Mouse (Mus musculus) liver, embryonic 16.5 days (tissue): ENCODE results near the gene Hacd4. TPM values are rescaled to one million over a fixed set of nuclear protein-coding genes. Genes with fewer than 3 reads are reported as not detected.
"Not testable (repeated sequence)": the region's sequence is repeated elsewhere in the genome, so short reads cannot be mapped to it uniquely, and the experiment has no call there.

Source experiments
- ATAC-seq: fragments of 200-750 bp; cut with Nextera tagmentation; 2 replicates; pipeline ENCODE4 v1.8.0; 2017; ENCODE audit warnings: low read depth, mild to moderate bottlenecking, moderate number of reproducible peaks, moderate library complexity
- H3K27ac ChIP-seq: fragments of 300-500 bp; sonication (generic); 2 replicates; pipeline ENCODE4 v1.5.1; 2014; ENCODE audit warnings: mild to moderate bottlenecking, low read length
- H3K27me3 ChIP-seq: fragments of 300-500 bp; sonication (generic); 2 replicates; pipeline ENCODE4 v1.6.1; 2014; ENCODE audit warnings: low read depth, low read length, mixed read lengths; ENCODE audit not compliant: control insufficient read depth, insufficient read depth
- H3K36me3 ChIP-seq: fragments of 300-500 bp; sonication (generic); 2 replicates; pipeline ENCODE4 v1.6.1; 2014; ENCODE audit warnings: mild to moderate bottlenecking; ENCODE audit not compliant: control insufficient read depth, insufficient read depth
- H3K4me1 ChIP-seq: fragments of 300-500 bp; sonication (generic); 2 replicates; pipeline ENCODE4 v1.6.1; 2014; ENCODE audit warnings: low read depth, low read length, mixed read lengths; ENCODE audit not compliant: control insufficient read depth
- H3K4me2 ChIP-seq: fragments of 300-500 bp; sonication (generic); 2 replicates; pipeline ENCODE4 v1.6.1; 2014; ENCODE audit warnings: low read depth, low read length, mixed read lengths
- H3K4me3 ChIP-seq: fragments of 300-500 bp; sonication (generic); 2 replicates; pipeline ENCODE4 v1.5.1; 2014; ENCODE audit warnings: low read depth, mild to moderate bottlenecking, low read length
- H3K9ac ChIP-seq: fragments of 300-500 bp; sonication (generic); 2 replicates; pipeline ENCODE4 v1.6.1; 2014; ENCODE audit warnings: low read depth, low read length
- H3K9me3 ChIP-seq: fragments of 300-500 bp; sonication (generic); replicated peaks from 2 replicates; pipeline ENCODE4 v1.6.1; 2016; ENCODE audit warnings: low read length; ENCODE audit not compliant: control insufficient read depth
- WGBS: fragments of 180-500 bp; shearing (Covaris S2); extraction: QIAGEN DNeasy Blood & Tissue Kit; methylation state at CpG from one replicate; pipeline ENCODE4 v1.1.7; 2014; ENCODE audit not compliant: insufficient replicate concordance; 5-methylcytosine and 5-hydroxymethylcytosine counted together
- polyA plus RNA-seq: library from polyadenylated mRNA; unstranded; fragments of >200 nt; fragmentation: Nextera tagmentation; extraction: Ambion mirVana; gene quantifications from 2 replicates; pipeline ENCODE4 v1.2.1, GENCODE M21; 2015

Hacd4 gene
- polyA plus RNA-seq, 1 experiment from 2014 or later = 5.5 TPM

GRCm38 (mm10) chr4:88412331-88412730 lies 26.4 kb downstream of the Hacd4 start:
- H3K36me3 ChIP-seq = no peaks in the 10 kb centered on the region
- ATAC-seq = no peak
- H3K27ac ChIP-seq = no peak overlapping the region
- H3K27me3 ChIP-seq = no peaks in the 10 kb centered on the region
- H3K4me1 ChIP-seq = no peaks in the 10 kb centered on the region
- no peak overlapping the region for H3K4me2 ChIP-seq
- 56% methylated on average over 2 of the region's 2 CpGs for WGBS
- no peak overlapping the region for H3K4me3 ChIP-seq
- no peak overlapping the region for H3K9ac ChIP-seq
- H3K9me3 ChIP-seq = no peaks in the 10 kb centered on the region

GRCm38 (mm10) chr4:88409279-88409678 lies 29.4 kb downstream of the Hacd4 start:
- Histone ChIP-seq H3K4me3 (no peak overlapping the region), H3K36me3 (no peaks in the 10 kb centered on the region), H3K27ac (no peak overlapping the region), H3K27me3 (no peaks in the 10 kb centered on the region), H3K4me2 (no peak overlapping the region), H3K4me1 (no peaks in the 10 kb centered on the region), H3K9me3 (no peaks in the 10 kb centered on the region), H3K9ac (no peak overlapping the region)
- no peak for ATAC-seq
- WGBS = 74% methylated on average over 4 of the region's 4 CpGs

- Histone ChIP-seq H3K4me1 (no peaks in the 10 kb centered on the region), H3K27me3 (no peaks in the 10 kb centered on the region), H3K9ac (no peak overlapping the region), H3K36me3 (no peaks in the 10 kb centered on the region), H3K27ac (peak overlapping the region; percentile 27; the same call in 1 of the 2 replicates), H3K4me2 (no peak overlapping the region), H3K9me3 (no peaks in the 10 kb centered on the region), H3K4me3 (no peak overlapping the region)
- no peak for ATAC-seq
- WGBS = 78% methylated on average over 4 of the region's 4 CpGs
These were observed 31.6 kb downstream of the Hacd4 start for GRCm38 (mm10) chr4:88406887-88407696.

- no peaks in the 10 kb centered on the region for H3K36me3 ChIP-seq
- no peak overlapping the region for H3K4me2 ChIP-seq
- H3K9ac ChIP-seq = no peak overlapping the region
- no peak for ATAC-seq
- H3K27ac ChIP-seq = no peak overlapping the region
- no peak overlapping the region for H3K4me3 ChIP-seq
- 78% methylated on average over 6 of the region's 6 CpGs for WGBS
- no peaks in the 10 kb centered on the region for H3K9me3 ChIP-seq
- no peaks in the 10 kb centered on the region for H3K27me3 ChIP-seq
- H3K4me1 ChIP-seq = no peaks in the 10 kb centered on the region
These were observed 35.8 kb downstream of the Hacd4 start for GRCm38 (mm10) chr4:88402884-88403283.

- H3K27me3 ChIP-seq = no peaks in the 10 kb centered on the region
- H3K4me2 ChIP-seq = no peak overlapping the region
- no peaks in the 10 kb centered on the region for H3K36me3 ChIP-seq
- H3K4me1 ChIP-seq = no peaks in the 10 kb centered on the region
- no peak for ATAC-seq
- H3K27ac ChIP-seq = no peak overlapping the region
- no peak overlapping the region for H3K9ac ChIP-seq
- 73% methylated on average over 7 of the region's 7 CpGs for WGBS
- H3K9me3 ChIP-seq = no peaks in the 10 kb centered on the region
- no peak overlapping the region for H3K4me3 ChIP-seq
These were observed 37.8 kb downstream of the Hacd4 start for GRCm38 (mm10) chr4:88400992-88401313.

GRCm38 (mm10) chr4:88400302-88400991 lies 38.3 kb downstream of the Hacd4 start:
- no peaks in the 10 kb centered on the region for H3K9me3 ChIP-seq
- ATAC-seq = no peak
- H3K27me3 ChIP-seq = no peaks in the 10 kb centered on the region
- WGBS = 62% methylated on average over 9 of the region's 9 CpGs
- H3K4me3 ChIP-seq = no peak overlapping the region
- no peak overlapping the region for H3K27ac ChIP-seq
- no peaks in the 10 kb centered on the region for H3K4me1 ChIP-seq
- no peaks in the 10 kb centered on the region for H3K36me3 ChIP-seq
- H3K9ac ChIP-seq = no peak overlapping the region
- no peak overlapping the region for H3K4me2 ChIP-seq

GRCm38 (mm10) chr4:88396995-88397521 lies 41.7 kb downstream of the Hacd4 start:
- Histone ChIP-seq H3K27me3 (no peaks in the 10 kb centered on the region), H3K4me2 (no peak overlapping the region), H3K4me1 (no peaks in the 10 kb centered on the region), H3K9me3 (no peaks in the 10 kb centered on the region), H3K9ac (no peak overlapping the region), H3K36me3 (no peaks in the 10 kb centered on the region), H3K4me3 (no peak overlapping the region), H3K27ac (no peak overlapping the region)
- no peak for ATAC-seq
- 67% methylated on average over 6 of the region's 6 CpGs for WGBS

- no peaks in the 10 kb centered on the region for H3K27me3 ChIP-seq
- 26% methylated on average over 3 of the region's 3 CpGs for WGBS
- no peaks in the 10 kb centered on the region for H3K4me1 ChIP-seq
- no peak for ATAC-seq
- H3K9me3 ChIP-seq = no peaks in the 10 kb centered on the region
- H3K4me3 ChIP-seq = no peak overlapping the region
- H3K9ac ChIP-seq = no peak overlapping the region
- H3K27ac ChIP-seq = no peak overlapping the region
- no peaks in the 10 kb centered on the region for H3K36me3 ChIP-seq
- no peak overlapping the region for H3K4me2 ChIP-seq
These were observed 43.0 kb downstream of the Hacd4 start for GRCm38 (mm10) chr4:88395717-88396116.

GRCm38 (mm10) chr4:88390596-88390995 lies 48.1 kb downstream of the Hacd4 start:
- not testable (repeated sequence) for H3K9me3 ChIP-seq, H3K9ac ChIP-seq, H3K36me3 ChIP-seq, H3K27me3 ChIP-seq, H3K4me3 ChIP-seq, H3K27ac ChIP-seq, ATAC-seq, H3K4me1 ChIP-seq, H3K4me2 ChIP-seq
- WGBS = 35% methylated on average over 1 of the region's 1 CpGs
